Mouse (Mus musculus) heart, adult 2 months (tissue): ENCODE measurements around the gene Adamts12.

ENCODE experiments used
- CTCF ChIP-seq: fragments of 200-600 bp; IDR thresholded peaks from 2 replicates; pipeline ENCODE4 v1.8.1; 2022; ENCODE audit warnings: antibody characterized with exemption, mild to moderate bottlenecking, moderate library complexity
- EP300 ChIP-seq: fragments of 200-500 bp; IDR thresholded peaks from 2 replicates; pipeline ENCODE4 v1.6.1; 2011; ENCODE audit warnings: low read depth, low read length, control low read depth; ENCODE audit not compliant: insufficient read depth
- POLR2A ChIP-seq: fragments of 200-500 bp; IDR thresholded peaks from 2 replicates; pipeline ENCODE4 v1.6.1; 2011; ENCODE audit warnings: mild to moderate bottlenecking, low read depth, low read length, control low read depth; ENCODE audit not compliant: insufficient read depth

GRCm38 (mm10) chr15:11246402-11246801 is 181.8 kb downstream of the Adamts12 start:
- peak; percentile 17; the same call in 1 of the 2 replicates for TF ChIP-seq CTCF
- no peak for TF ChIP-seq POLR2A
- no peak for TF ChIP-seq EP300
